Mouse (Mus musculus) cerebellum, adult 8-10 months (tissue): ENCODE results near the gene Dennd6b.

Experiments
- DNase-seq: peaks from one replicate; pipeline ENCODE4 v3.0.0; 2022

Gene Dennd6b

GRCm38 (mm10) chr15:89196313-89196706 is at the start of gene Dennd6b:
TSS of gene Dennd6b (minus strand) at chr15:89196496.
- DNase-seq: peak; percentile 97

GRCm38 (mm10) chr15:89241025-89241424 is 44.7 kb upstream of the Dennd6b start:
- no peak for DNase-seq

DNA sequence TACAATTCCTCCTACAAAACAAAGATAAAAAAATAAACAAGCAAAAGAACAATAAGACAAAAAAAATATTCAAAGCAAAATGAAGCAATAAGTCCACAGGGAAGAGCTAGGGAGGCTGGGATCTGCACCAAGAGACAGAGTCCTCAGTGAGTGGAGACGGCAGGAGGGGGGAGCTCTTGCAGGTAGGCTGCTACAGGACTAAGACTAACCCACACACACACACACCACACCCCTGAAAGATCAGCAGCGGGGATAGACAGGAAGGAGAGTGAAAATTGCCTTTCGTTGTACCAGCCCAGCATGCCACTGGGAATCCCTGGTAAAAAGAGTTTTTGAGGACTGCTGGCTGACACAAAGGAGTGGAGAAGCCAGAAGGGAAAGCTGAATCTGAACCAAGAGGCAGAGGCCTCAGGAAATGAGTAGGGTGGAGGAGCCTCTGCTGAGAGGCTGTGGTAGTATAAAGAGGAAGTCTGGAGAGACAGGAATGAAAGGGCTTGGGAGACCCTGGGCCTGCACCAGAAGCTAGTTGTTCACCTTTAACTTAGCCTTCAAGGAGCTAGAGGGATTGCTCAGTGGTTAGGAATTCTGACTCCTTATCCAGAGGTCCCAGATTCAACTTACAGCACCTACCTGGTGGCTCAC is 43.6 kb upstream of the Dennd6b start:
- no peak for DNase-seq

- no peak for DNase-seq
Measured at GRCm38 (mm10) chr15:89234052-89234451, 37.8 kb upstream of the Dennd6b start.

- peak; percentile 74 for DNase-seq
Measured at GRCm38 (mm10) chr15:89233586-89233985, 37.3 kb upstream of the Dennd6b start.

DNA sequence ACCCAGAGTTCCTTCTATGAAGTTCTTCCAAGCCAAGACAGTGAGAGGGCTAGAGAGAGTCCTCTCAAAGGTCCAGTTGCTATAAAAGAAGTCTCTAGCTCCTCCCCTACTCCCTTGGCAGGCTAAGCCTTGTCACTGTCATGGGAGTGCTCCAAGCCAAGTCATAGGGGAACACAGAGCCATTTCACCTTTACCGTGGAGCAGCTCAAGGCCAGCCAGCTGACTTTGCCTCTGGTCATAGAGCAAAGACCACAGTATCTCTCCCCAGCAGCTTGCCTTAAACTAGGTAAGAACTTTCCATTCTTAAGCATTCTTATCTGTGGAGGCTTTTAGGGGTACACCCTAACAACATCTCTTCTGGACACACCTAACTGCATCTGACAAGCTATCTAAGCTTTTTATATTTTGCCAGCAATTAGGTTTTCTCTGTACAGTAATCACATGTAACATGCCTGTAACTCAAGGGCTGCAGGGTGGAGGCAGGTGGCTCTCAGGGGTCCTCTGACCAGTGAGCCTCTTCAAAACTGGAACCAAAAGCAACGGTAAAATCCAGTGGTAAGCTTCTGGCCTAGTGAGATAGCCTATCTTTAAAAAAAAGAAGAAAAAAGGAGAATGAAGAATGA is 19.4 kb upstream of the Dennd6b start:
- peak; percentile 53 for DNase-seq

- DNase-seq: peak; percentile 44
Measured at GRCm38 (mm10) chr15:89214953-89215352, 18.7 kb upstream of the Dennd6b start.

- DNase-seq: no peak
Measured at GRCm38 (mm10) chr15:89213517-89213916, 17.2 kb upstream of the Dennd6b start.

GRCm38 (mm10) chr15:89212495-89212894 is 16.2 kb upstream of the Dennd6b start:
- DNase-seq: no peak

- no peak for DNase-seq
Measured at GRCm38 (mm10) chr15:89211716-89212461, 15.6 kb upstream of the Dennd6b start.

- DNase-seq: peak; percentile 79
Measured at GRCm38 (mm10) chr15:89210915-89211715, 14.8 kb upstream of the Dennd6b start, which contains the start of gene Ppp6r2. TSS of gene Ppp6r2 (plus strand) at chr15:89211553.

DNA sequence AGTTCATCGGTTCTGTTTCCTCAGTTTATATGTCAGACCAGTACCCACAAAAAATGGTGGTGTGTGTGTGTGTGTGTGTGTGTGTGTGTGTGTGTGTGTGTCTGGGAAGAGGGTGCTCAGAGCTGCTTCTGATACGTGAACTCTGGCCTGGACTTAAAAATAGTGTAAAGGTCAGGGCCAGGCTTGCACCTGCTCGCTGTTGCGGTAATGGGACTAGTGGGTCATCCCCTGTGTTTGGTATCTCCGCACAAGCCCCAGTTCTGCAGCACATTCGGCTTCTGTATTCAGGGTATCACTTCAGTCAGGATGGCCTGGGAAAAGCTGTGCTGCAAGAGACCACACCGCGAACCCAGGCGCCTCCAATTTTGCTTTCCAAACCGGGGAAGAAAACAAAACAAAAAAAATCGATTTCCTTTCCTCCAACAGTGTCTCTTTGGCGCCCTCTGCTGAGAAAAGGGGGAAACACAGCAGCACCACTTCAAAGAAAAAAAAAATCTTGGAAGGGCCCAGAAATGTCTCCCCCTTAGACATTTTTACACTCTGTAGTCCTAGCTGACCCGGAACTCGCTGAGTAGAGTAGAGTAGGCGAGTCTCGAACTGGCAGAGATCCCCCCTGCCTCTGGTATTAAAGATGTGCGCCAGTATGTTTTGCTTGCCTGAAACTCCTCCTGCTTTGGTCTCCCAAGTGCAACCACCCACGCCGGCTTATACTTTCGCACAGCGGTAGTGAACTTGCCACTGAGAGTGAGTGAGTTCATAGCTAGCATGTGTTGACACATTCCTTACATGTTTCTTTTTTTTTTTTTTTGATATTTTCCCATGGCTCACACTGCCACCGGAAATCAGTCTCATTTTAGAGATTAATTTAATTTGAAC is 13.8 kb upstream of the Dennd6b start:
- DNase-seq: peak; percentile 92

DNA sequence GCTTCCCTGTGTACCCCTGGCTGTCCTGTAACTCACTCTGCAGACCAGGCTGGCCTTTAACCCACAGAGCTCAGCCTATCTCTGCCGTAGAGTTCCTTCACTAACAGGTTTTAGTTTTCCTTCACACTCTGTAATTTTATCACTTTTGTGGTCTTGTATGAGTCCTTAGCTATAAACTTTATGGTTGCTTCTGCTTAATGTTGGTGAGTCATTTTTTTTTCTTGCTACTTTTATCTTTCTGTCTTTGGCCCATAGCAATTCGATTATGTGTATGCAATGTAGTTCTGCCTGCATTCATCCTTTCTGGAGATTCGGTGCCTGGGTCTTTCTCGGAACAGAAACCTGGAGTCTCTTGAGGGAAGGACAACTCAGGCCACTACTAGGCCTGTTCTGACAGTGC is 11.2 kb upstream of the Dennd6b start:
- no peak for DNase-seq

- DNase-seq: no peak
Measured at GRCm38 (mm10) chr15:89197056-89197455, 760 bp upstream of the Dennd6b start.

- DNase-seq: peak; percentile 88
Measured at GRCm38 (mm10) chr15:89195690-89196312, 495 bp downstream of the Dennd6b start.

DNA sequence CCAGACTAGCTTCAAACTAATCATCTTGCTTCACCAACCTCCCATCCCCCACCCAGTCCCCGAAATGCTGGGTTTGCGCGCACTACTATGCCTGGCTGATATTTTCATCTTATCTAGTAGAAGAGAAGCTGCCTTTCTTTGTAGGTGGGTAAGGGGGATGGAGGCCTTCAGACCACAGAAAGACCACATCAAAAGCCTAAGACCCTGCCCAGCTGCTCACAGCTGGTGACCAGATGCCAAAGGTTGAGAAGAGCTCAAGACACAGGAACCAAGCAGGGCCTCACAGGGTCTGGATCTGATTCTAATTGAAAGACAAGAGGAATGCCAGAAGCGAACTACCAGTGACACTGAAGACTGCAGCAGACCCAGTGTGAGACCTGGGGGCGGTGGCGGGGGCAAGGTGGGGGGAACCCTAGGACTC is 1.0 kb downstream of the Dennd6b start:
- DNase-seq: no peak

GRCm38 (mm10) chr15:89184937-89185227 is 11.4 kb downstream of the Dennd6b start:
- DNase-seq: no peak

- no peak for DNase-seq
Measured at GRCm38 (mm10) chr15:89184141-89184936, 12.0 kb downstream of the Dennd6b start.

- no peak for DNase-seq
Measured at GRCm38 (mm10) chr15:89182842-89183241, 13.5 kb downstream of the Dennd6b start.

DNA sequence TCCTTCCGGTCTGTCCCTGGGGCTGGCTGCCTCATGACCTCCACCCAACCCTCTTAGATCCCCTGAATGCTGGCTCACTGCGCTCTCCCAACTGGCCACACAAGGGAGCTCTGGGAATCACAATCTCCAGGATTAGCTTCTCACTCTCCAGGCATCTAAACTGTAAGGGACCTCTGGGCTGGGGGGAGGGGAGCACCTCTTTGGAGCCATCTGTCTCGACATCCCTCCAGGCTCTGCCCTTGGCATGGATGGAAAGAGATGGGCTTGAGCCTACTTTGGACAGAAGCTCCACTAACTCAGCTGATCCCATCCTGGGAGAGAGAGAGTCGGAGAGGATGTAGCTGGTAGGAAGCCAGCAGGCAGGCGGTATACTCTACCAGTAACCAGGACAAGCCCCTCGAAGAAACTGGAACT is 14.0 kb downstream of the Dennd6b start:
- no peak for DNase-seq
